Mouse (Mus musculus): Measurements from ENCODE around the gene Chrm3. TPM values are rescaled to one million over a fixed set of nuclear protein-coding genes. Genes with fewer than 3 reads are reported as not detected.
A peak's percentile ranks its signal among the peaks of the same experiment; 100 is the strongest.

Gene Chrm3
- polyA plus RNA-seq, 1 experiment from 2014 or later = 0.31 TPM

DNA sequence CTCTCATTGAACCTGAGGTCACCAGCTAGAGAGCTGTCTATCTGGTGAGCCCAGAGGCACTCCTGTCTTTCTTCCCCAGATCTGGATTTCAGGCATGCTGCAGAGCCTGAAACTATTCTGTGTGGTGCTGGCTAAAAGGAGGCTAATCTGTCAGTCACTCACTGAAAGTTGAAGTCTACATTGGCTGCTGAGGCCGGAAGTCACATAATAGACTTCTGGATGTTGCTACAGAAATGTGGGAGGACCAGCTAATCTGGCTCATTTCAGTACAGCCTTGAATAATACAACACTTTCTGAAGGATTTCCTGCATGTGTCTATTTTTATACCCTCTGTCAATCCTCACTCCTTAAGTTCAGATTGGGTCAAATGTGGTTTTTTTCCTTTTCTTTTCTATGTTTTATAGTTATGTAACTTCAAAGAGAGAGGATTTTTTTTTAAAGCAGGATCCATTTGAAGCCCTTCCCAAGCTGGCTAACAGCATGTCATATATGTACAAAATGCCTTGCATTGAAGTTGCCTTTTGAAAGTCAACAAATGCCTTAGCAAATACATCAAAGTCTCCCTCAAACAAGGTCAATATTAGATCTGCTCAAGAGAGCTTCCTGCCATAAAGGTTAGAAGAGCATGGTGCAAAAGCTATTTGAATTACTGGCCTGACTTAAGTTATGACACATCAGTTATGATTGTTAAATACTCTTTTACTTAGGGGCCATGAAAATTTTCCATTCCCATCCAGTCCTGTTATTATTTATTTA lies 116.2 kb downstream of the Chrm3 start:
- no peak overlapping the region for H3K4me3 ChIP-seq (ENCODE audit: low read length)
- H3K36me3 ChIP-seq (ENCODE audit: control insufficient read depth, insufficient read depth, low read length) = no peaks in the 10 kb centered on the region
- no peak overlapping the region for H3K4me2 ChIP-seq (ENCODE audit: low read depth, low read length)
- WGBS = 18% methylated on average over 1 of the region's 1 CpGs
- H3K9me3 ChIP-seq (ENCODE audit: control insufficient read depth, low read length) = no peaks in the 10 kb centered on the region
- H3K27ac ChIP-seq (ENCODE audit: low read length) = peak overlapping the region; percentile 21
- ATAC-seq (ENCODE audit: low read depth) = peak; percentile 79
- no peaks in the 10 kb centered on the region for H3K27me3 ChIP-seq (ENCODE audit: control insufficient read depth, insufficient read depth, low read depth, low read length)
- H3K9ac ChIP-seq (ENCODE audit: low read length) = no peak overlapping the region
- H3K4me1 ChIP-seq (replicated peaks; ENCODE audit: control insufficient read depth, insufficient read depth, low read length) = peaks cover 6% of the 10 kb centered on the region

DNA sequence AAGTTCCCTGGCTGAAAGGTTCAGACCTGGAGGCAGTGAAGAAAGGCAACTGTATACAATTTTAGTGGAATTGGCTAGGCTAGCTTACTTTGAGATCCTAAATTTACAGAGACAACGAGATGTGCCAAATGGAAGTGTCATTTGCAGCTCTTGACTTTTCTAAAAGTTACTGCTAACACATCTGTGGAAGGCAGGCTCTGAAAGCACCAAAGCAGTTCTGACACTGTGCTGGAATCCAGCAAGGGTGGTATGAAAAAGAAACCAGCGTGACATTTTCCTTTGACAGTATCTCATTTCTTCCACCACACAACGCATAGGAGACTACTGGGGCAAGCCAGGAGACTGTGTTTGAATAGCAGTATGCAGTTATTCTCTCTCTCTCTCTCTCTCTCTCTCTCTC lies 120.4 kb downstream of the Chrm3 start:
- Histone ChIP-seq H3K4me3 (ENCODE audit: low read length) (no peak overlapping the region), H3K4me1 (replicated peaks; ENCODE audit: control insufficient read depth, insufficient read depth, low read length) (peaks cover 6% of the 10 kb centered on the region), H3K9me3 (ENCODE audit: control insufficient read depth, low read length) (no peaks in the 10 kb centered on the region), H3K4me2 (ENCODE audit: low read depth, low read length) (no peak overlapping the region), H3K27ac (ENCODE audit: low read length) (no peak overlapping the region), H3K36me3 (ENCODE audit: control insufficient read depth, insufficient read depth, low read length) (no peaks in the 10 kb centered on the region), H3K27me3 (ENCODE audit: control insufficient read depth, insufficient read depth, low read depth, low read length) (no peaks in the 10 kb centered on the region), H3K9ac (ENCODE audit: low read length) (no peak overlapping the region)
- ATAC-seq (ENCODE audit: low read depth) = no peak
- 57% methylated on average over 3 of the region's 3 CpGs for WGBS

GRCm38 (mm10) chr13:10239825-10240224 lies 120.8 kb downstream of the Chrm3 start:
- WGBS = 44% methylated on average over 4 of the region's 4 CpGs
- no peak overlapping the region for H3K9ac ChIP-seq (ENCODE audit: low read length)
- H3K27ac ChIP-seq (ENCODE audit: low read length) = no peak overlapping the region
- no peak for ATAC-seq (ENCODE audit: low read depth)
- no peaks in the 10 kb centered on the region for H3K36me3 ChIP-seq (ENCODE audit: control insufficient read depth, insufficient read depth, low read length)
- peaks cover 6% of the 10 kb centered on the region for H3K4me1 ChIP-seq (replicated peaks; ENCODE audit: control insufficient read depth, insufficient read depth, low read length)
- no peaks in the 10 kb centered on the region for H3K27me3 ChIP-seq (ENCODE audit: control insufficient read depth, insufficient read depth, low read depth, low read length)
- no peak overlapping the region for H3K4me2 ChIP-seq (ENCODE audit: low read depth, low read length)
- H3K9me3 ChIP-seq (ENCODE audit: control insufficient read depth, low read length) = no peaks in the 10 kb centered on the region
- no peak overlapping the region for H3K4me3 ChIP-seq (ENCODE audit: low read length)

DNA sequence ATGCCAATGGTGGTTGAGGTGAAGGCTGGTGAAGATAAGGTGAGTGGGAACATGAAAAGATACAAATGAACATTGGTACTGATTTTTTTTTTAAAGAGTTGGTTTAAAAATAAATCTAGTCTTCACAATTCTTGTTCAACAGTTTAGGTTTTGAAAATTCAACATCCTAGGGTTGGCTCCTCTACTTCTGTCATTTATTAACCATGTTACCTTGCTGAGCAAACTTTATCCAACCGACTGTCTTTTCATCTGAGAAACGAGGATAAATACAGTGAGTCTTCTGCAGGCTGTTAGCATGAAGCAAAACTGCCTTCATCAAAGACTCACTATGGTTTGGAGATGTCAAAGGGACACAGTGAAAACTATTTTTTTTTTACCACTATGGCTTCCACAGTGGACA lies 123.0 kb downstream of the Chrm3 start:
- WGBS = 38% methylated on average over 2 of the region's 2 CpGs
- Histone ChIP-seq H3K27me3 (ENCODE audit: control insufficient read depth, insufficient read depth, low read depth, low read length) (no peaks in the 10 kb centered on the region), H3K9ac (ENCODE audit: low read length) (no peak overlapping the region), H3K27ac (ENCODE audit: low read length) (no peak overlapping the region), H3K4me1 (replicated peaks; ENCODE audit: control insufficient read depth, insufficient read depth, low read length) (no peaks in the 10 kb centered on the region), H3K4me2 (ENCODE audit: low read depth, low read length) (no peak overlapping the region), H3K36me3 (ENCODE audit: control insufficient read depth, insufficient read depth, low read length) (no peaks in the 10 kb centered on the region), H3K4me3 (ENCODE audit: low read length) (no peak overlapping the region), H3K9me3 (ENCODE audit: control insufficient read depth, low read length) (no peaks in the 10 kb centered on the region)
- no peak for ATAC-seq (ENCODE audit: low read depth)

DNA sequence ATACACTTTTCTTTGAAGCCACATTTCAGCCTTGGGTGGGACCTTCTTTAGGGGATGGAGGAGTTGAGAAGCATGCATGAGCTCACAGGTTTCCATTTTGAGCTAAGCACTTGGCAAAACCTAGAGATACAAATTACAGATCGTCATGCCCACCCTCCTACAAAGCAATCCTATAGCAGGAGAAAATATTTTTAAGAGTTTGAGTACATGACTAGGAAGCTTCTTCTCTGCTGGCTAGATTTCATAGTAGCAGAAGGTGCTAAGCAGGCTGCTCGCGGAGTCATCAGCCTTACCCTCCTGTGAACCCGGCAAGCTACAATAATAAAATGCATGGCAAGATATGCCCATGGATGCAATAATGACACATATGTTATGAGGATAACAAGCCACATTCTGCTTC lies 124.4 kb downstream of the Chrm3 start:
- Histone ChIP-seq H3K27me3 (ENCODE audit: control insufficient read depth, insufficient read depth, low read depth, low read length) (no peaks in the 10 kb centered on the region), H3K27ac (ENCODE audit: low read length) (no peak overlapping the region), H3K4me3 (ENCODE audit: low read length) (no peak overlapping the region), H3K36me3 (ENCODE audit: control insufficient read depth, insufficient read depth, low read length) (no peaks in the 10 kb centered on the region), H3K9ac (ENCODE audit: low read length) (no peak overlapping the region), H3K9me3 (ENCODE audit: control insufficient read depth, low read length) (no peaks in the 10 kb centered on the region), H3K4me2 (ENCODE audit: low read depth, low read length) (no peak overlapping the region), H3K4me1 (replicated peaks; ENCODE audit: control insufficient read depth, insufficient read depth, low read length) (no peaks in the 10 kb centered on the region)
- 90% methylated on average over 4 of the region's 4 CpGs for WGBS
- ATAC-seq (ENCODE audit: low read depth) = no peak

DNA sequence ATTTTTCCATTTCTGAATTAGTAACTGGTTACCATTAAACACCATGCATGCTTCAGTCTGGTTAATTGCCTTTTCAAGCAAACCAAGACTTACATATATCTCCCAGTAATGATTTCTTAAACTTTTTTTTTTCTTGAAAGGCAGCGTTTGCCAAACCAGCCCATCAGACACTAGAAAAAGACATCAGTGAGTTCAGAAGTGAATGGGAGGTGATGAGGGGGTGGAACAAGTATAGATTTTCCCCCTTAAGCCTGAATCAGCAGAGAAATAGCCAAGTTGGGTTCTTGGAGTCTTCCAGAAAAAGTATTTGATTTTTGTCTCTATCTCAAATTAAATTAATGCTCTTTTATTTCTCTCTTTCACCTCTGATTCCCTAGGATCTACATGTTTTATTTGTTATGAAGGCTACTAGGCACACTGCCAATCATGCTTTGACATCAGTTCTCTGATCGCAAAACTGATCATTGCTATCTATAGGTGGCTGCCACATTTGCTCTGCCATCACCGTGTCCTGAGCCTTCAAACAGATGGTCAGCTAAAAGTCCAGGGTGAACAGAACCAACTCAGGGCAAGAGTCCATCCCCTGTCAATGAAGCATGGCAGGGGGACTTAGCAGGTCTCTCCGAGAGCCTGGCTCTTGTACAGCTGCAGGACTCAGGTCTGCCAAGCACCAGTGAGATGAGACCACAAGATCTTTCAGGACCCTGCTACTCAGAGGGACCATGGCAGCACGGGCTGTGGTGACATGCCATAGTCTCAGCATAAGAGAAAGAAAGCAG lies 125.1 kb downstream of the Chrm3 start:
- Histone ChIP-seq H3K36me3 (ENCODE audit: control insufficient read depth, insufficient read depth, low read length) (no peaks in the 10 kb centered on the region), H3K4me2 (ENCODE audit: low read depth, low read length) (no peak overlapping the region), H3K4me3 (ENCODE audit: low read length) (no peak overlapping the region), H3K4me1 (replicated peaks; ENCODE audit: control insufficient read depth, insufficient read depth, low read length) (no peaks in the 10 kb centered on the region), H3K27ac (ENCODE audit: low read length) (no peak overlapping the region), H3K27me3 (ENCODE audit: control insufficient read depth, insufficient read depth, low read depth, low read length) (no peaks in the 10 kb centered on the region), H3K9ac (ENCODE audit: low read length) (no peak overlapping the region), H3K9me3 (ENCODE audit: control insufficient read depth, low read length) (no peaks in the 10 kb centered on the region)
- ATAC-seq (ENCODE audit: low read depth) = no peak
- 85% methylated on average over 5 of the region's 5 CpGs for WGBS

- Histone ChIP-seq H3K36me3 (ENCODE audit: control insufficient read depth, insufficient read depth, low read length) (no peaks in the 10 kb centered on the region), H3K4me2 (ENCODE audit: low read depth, low read length) (no peak overlapping the region), H3K9me3 (ENCODE audit: control insufficient read depth, low read length) (no peaks in the 10 kb centered on the region), H3K4me3 (ENCODE audit: low read length) (no peak overlapping the region), H3K4me1 (replicated peaks; ENCODE audit: control insufficient read depth, insufficient read depth, low read length) (no peaks in the 10 kb centered on the region), H3K27me3 (ENCODE audit: control insufficient read depth, insufficient read depth, low read depth, low read length) (no peaks in the 10 kb centered on the region), H3K9ac (ENCODE audit: low read length) (no peak overlapping the region), H3K27ac (ENCODE audit: low read length) (no peak overlapping the region)
- WGBS = 52% methylated on average over 4 of the region's 4 CpGs
- ATAC-seq (ENCODE audit: low read depth) = no peak
These were observed 140.2 kb downstream of the Chrm3 start for GRCm38 (mm10) chr13:10220403-10220802.

DNA sequence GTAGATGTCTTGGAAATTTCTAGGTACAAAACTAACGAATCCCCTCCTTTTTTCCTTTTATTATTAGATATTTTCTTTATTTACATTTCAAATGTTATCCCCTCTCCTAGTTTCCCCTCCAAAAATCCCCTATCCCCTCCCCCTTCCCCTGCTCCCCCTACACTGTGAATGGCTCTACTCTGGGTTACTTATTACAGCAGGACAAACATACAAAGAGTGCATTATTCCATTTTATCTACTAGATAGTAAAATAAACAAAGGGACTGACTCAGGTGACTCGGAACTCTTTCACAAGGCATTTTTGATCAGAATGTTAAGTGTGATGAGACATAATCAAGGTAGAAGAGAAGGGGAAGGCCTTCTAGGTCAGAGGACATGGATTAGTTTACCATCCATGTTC lies 148.5 kb downstream of the Chrm3 start:
- no peak for ATAC-seq (ENCODE audit: low read depth)
- Histone ChIP-seq H3K4me2 (ENCODE audit: low read depth, low read length) (no peak overlapping the region), H3K9me3 (ENCODE audit: control insufficient read depth, low read length) (no peaks in the 10 kb centered on the region), H3K27ac (ENCODE audit: low read length) (no peak overlapping the region), H3K27me3 (ENCODE audit: control insufficient read depth, insufficient read depth, low read depth, low read length) (no peaks in the 10 kb centered on the region), H3K9ac (ENCODE audit: low read length) (no peak overlapping the region), H3K4me3 (ENCODE audit: low read length) (no peak overlapping the region), H3K36me3 (ENCODE audit: control insufficient read depth, insufficient read depth, low read length) (no peaks in the 10 kb centered on the region), H3K4me1 (replicated peaks; ENCODE audit: control insufficient read depth, insufficient read depth, low read length) (no peaks in the 10 kb centered on the region)
- 52% methylated on average over 2 of the region's 2 CpGs for WGBS

DNA sequence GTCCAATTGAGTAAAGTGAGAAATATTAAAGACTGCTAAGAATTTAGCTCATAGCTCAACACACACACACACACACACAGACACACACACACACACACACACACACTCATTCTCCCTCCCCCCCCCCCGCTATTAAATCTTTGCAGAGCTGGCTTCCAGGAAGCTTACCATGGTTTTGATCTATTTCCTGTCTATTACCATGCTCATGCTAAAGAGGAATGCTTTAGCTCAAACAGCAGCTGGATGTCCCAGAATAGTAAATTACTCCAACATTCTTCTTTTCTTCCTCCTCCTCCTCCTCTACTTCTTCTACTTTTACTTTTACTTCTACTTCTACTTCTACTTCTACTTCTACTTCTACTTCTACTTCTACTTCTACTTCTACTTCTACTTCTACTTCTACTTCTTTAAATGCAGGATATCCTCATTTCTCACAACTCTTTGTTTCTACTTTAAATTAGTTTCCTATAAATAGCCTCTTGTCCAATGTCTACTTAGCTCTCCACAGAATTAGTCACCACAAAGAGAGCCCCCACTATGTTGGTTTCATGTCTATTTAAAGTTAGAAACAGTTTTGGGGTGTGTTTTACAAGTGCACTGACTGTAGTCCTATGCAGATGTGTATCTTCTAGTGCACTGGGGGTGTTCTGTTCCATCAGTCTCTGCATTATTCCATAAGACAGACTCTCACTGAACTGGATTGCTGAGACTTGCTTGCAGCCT lies 150.0 kb downstream of the Chrm3 start:
- Histone ChIP-seq H3K36me3 (ENCODE audit: control insufficient read depth, insufficient read depth, low read length) (no peaks in the 10 kb centered on the region), H3K4me3 (ENCODE audit: low read length) (no peak overlapping the region), H3K27me3 (ENCODE audit: control insufficient read depth, insufficient read depth, low read depth, low read length) (no peaks in the 10 kb centered on the region), H3K4me1 (replicated peaks; ENCODE audit: control insufficient read depth, insufficient read depth, low read length) (no peaks in the 10 kb centered on the region), H3K9ac (ENCODE audit: low read length) (no peak overlapping the region), H3K4me2 (ENCODE audit: low read depth, low read length) (no peak overlapping the region), H3K27ac (ENCODE audit: low read length) (no peak overlapping the region), H3K9me3 (ENCODE audit: control insufficient read depth, low read length) (no peaks in the 10 kb centered on the region)
- whole genome bisulfite sequencing = 38% methylated on average over 1 of the region's 1 CpGs
- ATAC-seq (ENCODE audit: low read depth) = no peak
